Mouse (Mus musculus) stomach, adult 2 months (tissue): ENCODE measurements around the gene Vcam1. TPM values are rescaled to one million over a fixed set of nuclear protein-coding genes. Genes with fewer than 3 reads are reported as not detected.

Experiments
- polyA plus RNA-seq: library from polyadenylated mRNA; depleted of rRNA; stranded (reverse); fragments of >200 nt; gene quantifications from 2 replicates; pipeline ENCODE4 v1.2.3, GENCODE M21; 2012; rRNA removed

Gene Vcam1
- 0.13 and 0.80 TPM in 2 replicates for polyA plus RNA-seq

GRCm38 (mm10) chr3:116129259-116129738 is at the start of gene Vcam1:
Vcam1 (minus strand) TSS chr3:116129688.

Other genes with a start within 250 kb of the Vcam1 start
- gene Dph5, start 241.9 kb downstream of the Vcam1 start, polyA plus RNA-seq = 0.49 and 0.59 TPM in 2 replicates
- 4.5 and 5.2 TPM in 2 replicates for gene Slc30a7, start 122.3 kb downstream of the Vcam1 start, polyA plus RNA-seq
- gene Extl2, start 122.2 kb downstream of the Vcam1 start, polyA plus RNA-seq = 3.8 and 5.7 TPM in 2 replicates
- 0.36 and 0.37 TPM in 2 replicates for gene Gpr88, start 123.8 kb upstream of the Vcam1 start, polyA plus RNA-seq